Comparison of ENCODE assay signal across 14 mouse cellular contexts in genomic region chr3:50709415-50709989, GRCm38 (mm10).
DNase-seq lines count a peak whose midpoint lies in the region; ATAC-seq and TF ChIP-seq lines count a peak whose summit lies in the region.
"Had no signal": no experiment of that assay in that cellular context is flagged by ENCODE, and none has a peak within 500 bp of the region (broad histone marks: within the 10 kb centered on the region; RNA-seq: fewer than 3 reads in every experiment).

No protein-coding gene starts in this region.

- H3K9me3 ChIP-seq in heart, embryonic 12.5 days (replicated peaks): no peaks in the 10 kb centered on the region
- H3K9me3 ChIP-seq in hindbrain, embryonic 12.5 days (replicated peaks): no peaks in the 10 kb centered on the region
- no peaks in the 10 kb centered on the region for H3K9me3 ChIP-seq in midbrain, postnatal 0 days (ENCODE audit: low read length)
- no peaks in the 10 kb centered on the region for H3K9me3 ChIP-seq in intestine, embryonic 15.5 days
- H3K9me3 ChIP-seq: heart, embryonic 13.5 days; liver, embryonic 13.5 days had no signal

- no peak overlapping the region for H3K4me3 ChIP-seq in heart, embryonic 12.5 days
- H3K4me3 ChIP-seq in hindbrain, embryonic 12.5 days: no peak overlapping the region
- no peak overlapping the region for H3K4me3 ChIP-seq in midbrain, postnatal 0 days (ENCODE audit: low read depth, low read length)
- H3K4me3 ChIP-seq in intestine, embryonic 15.5 days (replicated peaks): no peak overlapping the region
- H3K4me3 ChIP-seq: heart, embryonic 13.5 days; liver, embryonic 13.5 days; megakaryocyte, embryonic 14.5 days had no signal

- H3K4me2 ChIP-seq in heart, embryonic 12.5 days: peak overlapping the region; percentile 31; the same call in 1 of the 2 replicates
- peak overlapping the region; percentile 22; the same call in 1 of the 2 replicates for H3K4me2 ChIP-seq in hindbrain, embryonic 12.5 days (replicated peaks)
- H3K4me2 ChIP-seq in midbrain, postnatal 0 days (ENCODE audit: low read depth, low read length, poor library complexity, severe bottlenecking): no peak overlapping the region
- no peak overlapping the region for H3K4me2 ChIP-seq in intestine, embryonic 15.5 days (replicated peaks)
- H3K4me2 ChIP-seq: heart, embryonic 13.5 days; liver, embryonic 13.5 days had no signal

- ATAC-seq in heart, embryonic 12.5 days (ENCODE audit: insufficient number of reproducible peaks, low FRiP score): no peak
- ATAC-seq in hindbrain, embryonic 12.5 days (ENCODE audit: low FRiP score): no peak; the same call in 1 of the 2 replicates
- 0 out of 2 replicates have a peak, but pooled peaks have one; percentile 41 for ATAC-seq in midbrain, postnatal 0 days (ENCODE audit: low FRiP score)
- ATAC-seq in intestine, embryonic 15.5 days: no peak

- H3K27ac ChIP-seq in heart, embryonic 12.5 days (ENCODE audit: poor library complexity, severe bottlenecking): no peak overlapping the region
- H3K27ac ChIP-seq in hindbrain, embryonic 12.5 days: 0 out of 2 replicates have a peak overlapping the region, but pooled peaks have one; percentile 12
- H3K27ac ChIP-seq in midbrain, postnatal 0 days (ENCODE audit: low read depth, low read length): no peak overlapping the region
- H3K27ac ChIP-seq in intestine, embryonic 15.5 days: no peak overlapping the region
- H3K27ac ChIP-seq: heart, embryonic 13.5 days; liver, embryonic 13.5 days; stomach, postnatal 0 days had no signal

- no peak for DNase-seq in heart, postnatal 14 days
- DNase-seq in embryo, embryonic 9.5 days (ENCODE audit: extremely low spot score): peak; percentile 22
- peak; percentile 49 for DNase-seq in midbrain, postnatal 0 days (ENCODE audit: low spot score)
- DNase-seq in thymus, postnatal 36 days: no peak
- DNase-seq in natural killer cell, adult 2 months (ENCODE audit: low spot score in 2 of 2): no peak
- DNase-seq: B cell, adult 2 months; kidney, adult 8-10 months; liver, embryonic 13.5 days had no signal

- 18% methylated on average over 12 of the region's 12 CpGs for WGBS in heart, embryonic 12.5 days
- 11% methylated on average over 12 of the region's 12 CpGs for WGBS in hindbrain, embryonic 12.5 days
- 6% methylated on average over 12 of the region's 12 CpGs for WGBS in midbrain, postnatal 0 days
- WGBS in intestine, embryonic 15.5 days: 36% methylated on average over 12 of the region's 12 CpGs

- intact Hi-C loops in heart, postnatal 14 days (cut with DNase I): no loop called here

- TF ChIP-seq CTCF in midbrain, postnatal 0 days (IDR thresholded peaks at IDR 0.05): peak; percentile 42

- no peak overlapping the region for H3K9ac ChIP-seq in heart, embryonic 12.5 days
- no peak overlapping the region for H3K9ac ChIP-seq in hindbrain, embryonic 12.5 days
- H3K9ac ChIP-seq in midbrain, postnatal 0 days (replicated peaks; ENCODE audit: low read length, poor library complexity, severe bottlenecking): no peak overlapping the region
- H3K9ac ChIP-seq in intestine, embryonic 15.5 days: no peak overlapping the region
- H3K9ac ChIP-seq: heart, embryonic 13.5 days; liver, embryonic 13.5 days had no signal

- H3K36me3 ChIP-seq in heart, embryonic 12.5 days: no peaks in the 10 kb centered on the region
- H3K36me3 ChIP-seq in hindbrain, embryonic 12.5 days: no peaks in the 10 kb centered on the region
- no peaks in the 10 kb centered on the region for H3K36me3 ChIP-seq in midbrain, postnatal 0 days (ENCODE audit: insufficient read depth, low read length)
- no peaks in the 10 kb centered on the region for H3K36me3 ChIP-seq in intestine, embryonic 15.5 days
- H3K36me3 ChIP-seq: heart, embryonic 13.5 days; liver, embryonic 13.5 days had no signal

- H3K27me3 ChIP-seq in heart, embryonic 12.5 days (replicated peaks): no peaks in the 10 kb centered on the region
- no peaks in the 10 kb centered on the region for H3K27me3 ChIP-seq in hindbrain, embryonic 12.5 days
- H3K27me3 ChIP-seq in midbrain, postnatal 0 days (ENCODE audit: insufficient read depth, low read length): no peaks in the 10 kb centered on the region
- H3K27me3 ChIP-seq in intestine, embryonic 15.5 days (replicated peaks): no peaks in the 10 kb centered on the region
- H3K27me3 ChIP-seq: heart, embryonic 13.5 days; liver, embryonic 13.5 days; megakaryocyte, embryonic 14.5 days had no signal

- peaks cover 8% of the 10 kb centered on the region; the same call in 1 of the 2 replicates for H3K4me1 ChIP-seq in heart, embryonic 12.5 days (replicated peaks)
- peaks cover 7% of the 10 kb centered on the region; the same call in 1 of the 2 replicates for H3K4me1 ChIP-seq in hindbrain, embryonic 12.5 days
- H3K4me1 ChIP-seq in midbrain, postnatal 0 days (ENCODE audit: insufficient read depth, low read length): no peaks in the 10 kb centered on the region
- no peaks in the 10 kb centered on the region for H3K4me1 ChIP-seq in intestine, embryonic 15.5 days (replicated peaks)
- H3K4me1 ChIP-seq: liver, embryonic 13.5 days; megakaryocyte, embryonic 14.5 days had no signal

Comparison
In these comparisons a context has a peak if more than half of its experiments do, and no peak if none do; other contexts are left out.
1. H3K4me2 ChIP-seq: peak in heart, embryonic 12.5 days (single experiment) and hindbrain, embryonic 12.5 days (single experiment); none in midbrain, postnatal 0 days (single experiment) and intestine, embryonic 15.5 days (single experiment).
2. DNase-seq: peak in embryo, embryonic 9.5 days (single experiment) and midbrain, postnatal 0 days (single experiment); none in heart, postnatal 14 days (0 of 2), thymus, postnatal 36 days (0 of 2) and natural killer cell, adult 2 months (0 of 2).